Mouse (Mus musculus) liver, embryonic 11.5 days (tissue): ENCODE measurements at regions not wholly inside any gene's neighbourhood (a gene's known extent, or its start where the extent isn't known, plus 50 kb on each side); places are given as distances from the start of the nearest gene placed in this dataset.

Experiments used
- ATAC-seq: fragments of 200-750 bp; cut with Nextera tagmentation; replicated peaks from 2 replicates; pipeline ENCODE4 v1.8.0; 2017; ENCODE audit warnings: moderate number of reproducible peaks, mild to moderate bottlenecking, moderate TSS enrichment, moderate library complexity; ENCODE audit not compliant: low FRiP score
- DNase-seq: peaks from one replicate; pipeline ENCODE4 v3.0.0-alpha.2; 2017; ENCODE audit warnings: low spot score
- H3K27ac ChIP-seq: fragments of 300-500 bp; sonication (generic); 2 replicates; pipeline ENCODE4 v1.5.1; 2014; ENCODE audit warnings: mild to moderate bottlenecking, low read depth, low read length, control low read depth
- H3K27me3 ChIP-seq: fragments of 300-500 bp; sonication (generic); replicated peaks from 2 replicates; pipeline ENCODE4 v1.6.1; 2014; ENCODE audit warnings: low read length, mixed read lengths; ENCODE audit not compliant: control insufficient read depth, insufficient read depth
- H3K36me3 ChIP-seq: fragments of 300-500 bp; sonication (generic); 2 replicates; pipeline ENCODE4 v1.6.1; 2014; ENCODE audit warnings: mild to moderate bottlenecking, low read length, moderate library complexity, mixed read lengths; ENCODE audit not compliant: control insufficient read depth, insufficient read depth
- H3K4me1 ChIP-seq: fragments of 300-500 bp; sonication (generic); replicated peaks from 2 replicates; pipeline ENCODE4 v1.6.1; 2014; ENCODE audit warnings: low read length, mixed read lengths; ENCODE audit not compliant: control insufficient read depth, insufficient read depth
- H3K4me2 ChIP-seq: fragments of 300-500 bp; sonication (generic); 2 replicates; pipeline ENCODE4 v1.6.1; 2014; ENCODE audit warnings: mild to moderate bottlenecking, control low read depth, moderate library complexity
- H3K4me3 ChIP-seq: fragments of 300-500 bp; sonication (generic); 2 replicates; pipeline ENCODE4 v1.5.1; 2014; ENCODE audit warnings: low read depth, low read length, control low read depth
- H3K9ac ChIP-seq: fragments of 300-500 bp; sonication (generic); 2 replicates; pipeline ENCODE4 v1.6.1; 2014; ENCODE audit warnings: low read depth, low read length, control low read depth
- H3K9me3 ChIP-seq: fragments of 300-500 bp; sonication (generic); 2 replicates; pipeline ENCODE4 v1.6.1; 2016; ENCODE audit warnings: low read length, inconsistent platforms, mixed read lengths; ENCODE audit not compliant: control insufficient read depth
- WGBS: fragments of 180-500 bp; shearing (Covaris S2); extraction: QIAGEN DNeasy Blood & Tissue Kit; methylation state at CpG from one replicate; pipeline ENCODE4 v1.1.7; 2014; 5-methylcytosine and 5-hydroxymethylcytosine counted together

DNA sequence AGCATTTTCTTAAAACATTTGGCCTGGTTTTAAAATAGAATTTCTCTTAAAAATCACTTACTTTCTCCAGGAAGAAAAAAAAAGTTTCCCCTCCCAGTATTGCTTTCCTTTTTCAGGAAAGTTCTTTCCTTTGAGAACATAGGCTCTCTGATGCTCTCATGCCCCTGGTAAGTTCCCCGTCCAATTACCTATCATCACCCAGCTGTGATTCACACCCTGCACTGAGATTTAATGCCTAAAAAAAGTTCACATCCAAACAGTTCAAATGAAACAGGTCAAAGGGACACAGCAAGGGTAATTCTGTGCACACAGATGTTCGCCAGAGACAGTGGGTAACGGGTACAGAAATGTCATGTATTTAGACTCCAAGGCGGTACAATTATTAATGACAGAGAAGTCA lies 191.8 kb upstream of the Tll1 start:
- DNase-seq (no peak), ATAC-seq (no peak)
- no peak overlapping the region for H3K4me2 ChIP-seq
- H3K9ac ChIP-seq: no peak overlapping the region
- H3K4me3 ChIP-seq: no peak overlapping the region
- H3K36me3 ChIP-seq: no peaks in the 10 kb centered on the region
- 72% methylated on average over 4 of the region's 4 CpGs for WGBS
- no peak overlapping the region for H3K27ac ChIP-seq
- H3K27me3 ChIP-seq: no peaks in the 10 kb centered on the region
- no peaks in the 10 kb centered on the region for H3K9me3 ChIP-seq
- no peaks in the 10 kb centered on the region for H3K4me1 ChIP-seq

DNA sequence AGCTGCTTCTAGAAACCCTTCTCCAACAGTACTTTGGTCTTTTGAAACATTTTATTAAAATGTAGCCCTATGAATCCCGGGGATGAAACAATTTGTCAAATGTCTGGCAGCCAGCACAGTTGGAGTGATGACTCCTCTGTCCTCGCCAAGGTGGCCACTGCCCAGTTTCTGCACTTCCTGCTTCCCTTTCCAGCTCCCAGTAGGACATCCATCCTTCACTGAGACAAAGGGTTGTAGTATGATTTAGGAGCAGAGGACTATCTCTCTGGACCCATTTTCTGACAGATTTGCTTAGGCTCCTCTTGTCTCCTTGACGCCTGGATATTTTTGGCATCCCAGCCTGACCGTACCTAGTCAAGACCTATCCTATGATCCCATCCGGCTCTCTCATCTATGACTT lies 189.7 kb upstream of the Tll1 start:
- WGBS: 74% methylated on average over 5 of the region's 5 CpGs
- H3K9me3 ChIP-seq: no peaks in the 10 kb centered on the region
- no peak for ATAC-seq
- no peak overlapping the region for H3K27ac ChIP-seq
- H3K4me2 ChIP-seq: no peak overlapping the region
- H3K4me3 ChIP-seq: no peak overlapping the region
- no peak overlapping the region for H3K9ac ChIP-seq
- H3K36me3 ChIP-seq: no peaks in the 10 kb centered on the region
- H3K27me3 ChIP-seq: no peaks in the 10 kb centered on the region
- H3K4me1 ChIP-seq: no peaks in the 10 kb centered on the region
- no peak for DNase-seq

DNA sequence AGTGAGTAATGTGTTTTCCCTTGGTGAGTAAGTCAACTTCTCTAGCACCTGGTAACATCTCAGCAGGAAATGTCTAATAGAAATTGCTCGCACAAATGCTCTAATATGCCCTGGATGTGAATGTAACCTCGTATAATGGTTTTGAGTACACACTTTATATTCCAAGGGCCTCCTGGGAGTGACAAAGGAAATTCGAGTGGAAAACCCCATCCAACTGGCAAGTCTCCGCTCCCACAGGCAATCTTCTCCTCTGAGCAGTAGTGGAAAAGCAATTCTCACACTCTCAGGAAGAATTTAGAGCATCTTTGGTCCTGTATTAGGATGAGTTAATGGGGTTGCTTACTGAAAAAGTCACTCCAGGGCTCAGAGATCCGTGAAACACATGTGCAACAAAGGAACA lies 183.4 kb upstream of the Tll1 start:
- Histone ChIP-seq H3K9ac (no peak overlapping the region), H3K4me3 (no peak overlapping the region), H3K27ac (no peak overlapping the region), H3K27me3 (no peaks in the 10 kb centered on the region), H3K9me3 (no peaks in the 10 kb centered on the region), H3K4me2 (no peak overlapping the region), H3K4me1 (no peaks in the 10 kb centered on the region), H3K36me3 (no peaks in the 10 kb centered on the region)
- no peak for ATAC-seq
- no peak for DNase-seq
- 68% methylated on average over 5 of the region's 5 CpGs for WGBS

DNA sequence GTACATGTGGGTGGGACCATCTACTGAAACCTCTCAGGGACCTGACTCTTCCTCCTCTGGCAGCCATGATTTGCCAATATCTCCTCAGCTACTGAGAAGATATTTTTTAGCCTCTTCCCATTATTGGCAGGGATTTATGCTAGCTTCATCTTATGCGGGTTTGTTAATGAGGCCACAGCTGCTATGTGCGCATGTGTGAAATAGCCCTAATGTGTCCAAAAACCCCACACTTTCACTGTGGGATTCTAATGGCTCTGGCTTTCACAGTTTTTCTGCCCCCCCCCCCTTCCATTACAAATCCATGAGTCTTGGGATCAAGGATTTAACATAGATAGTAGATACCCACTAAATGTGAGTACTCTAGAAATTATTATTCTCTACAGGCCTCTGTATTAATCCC lies 182.2 kb upstream of the Tll1 start:
- no peak overlapping the region for H3K9ac ChIP-seq
- H3K4me2 ChIP-seq: no peak overlapping the region
- H3K9me3 ChIP-seq: no peaks in the 10 kb centered on the region
- no peak overlapping the region for H3K4me3 ChIP-seq
- ATAC-seq (no peak), DNase-seq (no peak)
- H3K27me3 ChIP-seq: no peaks in the 10 kb centered on the region
- WGBS: 92% methylated on average over 2 of the region's 2 CpGs
- H3K36me3 ChIP-seq: no peaks in the 10 kb centered on the region
- H3K4me1 ChIP-seq: no peaks in the 10 kb centered on the region
- H3K27ac ChIP-seq: no peak overlapping the region

DNA sequence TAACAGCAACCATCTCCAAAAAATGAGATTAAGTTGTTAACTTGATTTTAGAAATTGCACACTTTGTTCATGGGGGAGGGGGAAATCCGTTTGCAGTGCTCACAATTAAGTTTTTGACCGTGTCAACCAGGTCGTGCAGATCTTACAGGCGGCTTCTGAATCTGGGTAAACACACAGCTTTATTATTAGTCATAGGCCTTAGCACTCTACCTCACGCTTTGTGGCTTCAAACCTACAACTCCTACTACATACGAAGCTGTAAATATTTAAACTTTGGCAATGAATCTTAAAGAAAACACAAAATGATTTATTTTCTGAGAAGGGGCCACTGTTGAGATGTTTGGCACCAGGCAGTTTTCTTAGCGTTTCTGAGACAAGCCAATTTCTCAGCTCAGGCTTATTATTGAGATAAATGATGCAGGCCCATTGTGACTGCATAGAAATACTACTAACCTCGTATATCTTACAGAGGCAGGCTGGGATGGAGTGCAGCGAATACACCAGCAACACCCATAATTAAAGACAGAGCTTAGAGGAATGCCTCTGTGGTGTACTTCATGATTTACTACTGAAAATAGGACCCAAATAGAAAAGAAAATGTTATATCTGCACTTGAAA lies 173.8 kb upstream of the Tll1 start:
- Histone ChIP-seq H3K9me3 (no peaks in the 10 kb centered on the region), H3K27me3 (no peaks in the 10 kb centered on the region), H3K4me2 (no peak overlapping the region), H3K4me1 (no peaks in the 10 kb centered on the region), H3K27ac (no peak overlapping the region), H3K4me3 (no peak overlapping the region), H3K9ac (no peak overlapping the region), H3K36me3 (no peaks in the 10 kb centered on the region)
- ATAC-seq (no peak), DNase-seq (no peak)
- WGBS: 76% methylated on average over 9 of the region's 9 CpGs

DNA sequence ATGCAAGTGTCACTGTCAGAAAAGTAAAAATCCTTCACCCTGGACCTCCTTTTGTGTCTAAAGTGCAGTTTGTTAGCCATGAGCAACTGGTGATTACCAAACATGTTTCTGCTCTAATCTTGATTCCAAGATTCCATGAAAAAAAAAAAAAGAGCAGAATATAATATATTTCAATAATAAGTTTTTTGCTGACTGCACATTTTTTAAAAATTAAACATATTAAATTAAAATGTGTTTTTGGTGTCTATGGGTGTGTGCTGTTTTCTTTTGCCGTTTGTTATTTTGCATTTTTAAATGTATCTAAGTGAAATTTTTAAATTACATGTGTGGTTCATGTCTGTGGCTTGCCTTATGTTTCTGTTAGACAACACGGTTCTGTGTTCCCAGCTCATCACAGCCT lies 171.8 kb upstream of the Tll1 start:
- Histone ChIP-seq H3K4me3 (no peak overlapping the region), H3K4me2 (no peak overlapping the region), H3K27me3 (no peaks in the 10 kb centered on the region), H3K36me3 (no peaks in the 10 kb centered on the region), H3K27ac (no peak overlapping the region), H3K9me3 (no peaks in the 10 kb centered on the region), H3K4me1 (no peaks in the 10 kb centered on the region), H3K9ac (no peak overlapping the region)
- DNase-seq: no peak
- no peak for ATAC-seq
- WGBS: 80% methylated on average over 2 of the region's 2 CpGs

DNA sequence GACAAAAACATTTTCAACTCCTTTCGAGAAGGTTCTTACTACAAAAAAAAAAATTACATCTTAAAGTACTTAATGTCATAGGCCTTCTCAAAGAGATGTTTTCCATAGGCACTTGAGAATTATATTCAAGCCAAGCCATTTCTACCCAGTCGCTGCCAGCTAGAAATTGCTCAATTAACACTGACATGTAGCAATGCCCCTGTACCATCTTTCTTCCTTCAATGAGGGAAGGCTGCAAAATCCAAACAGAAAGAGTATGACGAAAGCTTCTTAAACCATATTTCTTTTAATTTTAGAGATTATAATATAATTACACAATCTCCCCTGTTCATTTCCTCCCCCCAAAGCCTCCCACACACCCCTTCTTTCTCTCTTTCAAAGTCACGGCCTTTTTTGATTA lies 169.4 kb upstream of the Tll1 start:
- no peak overlapping the region for H3K4me3 ChIP-seq
- H3K9ac ChIP-seq: no peak overlapping the region
- no peak for DNase-seq
- H3K4me2 ChIP-seq: no peak overlapping the region
- H3K27me3 ChIP-seq: no peaks in the 10 kb centered on the region
- no peaks in the 10 kb centered on the region for H3K4me1 ChIP-seq
- 83% methylated on average over 4 of the region's 4 CpGs for WGBS
- H3K9me3 ChIP-seq: no peaks in the 10 kb centered on the region
- ATAC-seq: no peak
- no peak overlapping the region for H3K27ac ChIP-seq
- H3K36me3 ChIP-seq: no peaks in the 10 kb centered on the region

DNA sequence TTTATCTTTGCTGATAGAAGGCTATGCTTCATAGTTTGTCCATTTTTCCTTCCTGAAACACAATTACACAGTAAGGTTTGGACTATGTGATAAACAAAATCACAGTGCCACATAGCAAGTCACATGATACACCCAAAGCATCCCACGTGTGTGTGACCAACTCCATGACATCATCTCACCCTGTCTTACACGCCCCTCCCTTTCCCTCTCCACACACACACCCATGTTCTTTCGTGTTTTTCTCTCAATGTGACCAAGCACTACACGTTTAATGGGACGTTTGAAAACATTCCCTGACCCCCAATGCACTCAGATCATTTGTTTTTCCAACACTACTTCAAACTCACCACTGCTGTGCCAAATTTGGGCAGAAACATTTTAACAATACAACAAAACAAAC lies 168.9 kb upstream of the Tll1 start:
- ATAC-seq (no peak), DNase-seq (no peak)
- Histone ChIP-seq H3K27me3 (no peaks in the 10 kb centered on the region), H3K9me3 (no peaks in the 10 kb centered on the region), H3K9ac (no peak overlapping the region), H3K4me2 (no peak overlapping the region), H3K4me1 (0 out of 2 replicates have a peak, but pooled peaks cover 3% of the 10 kb centered on the region), H3K4me3 (no peak overlapping the region), H3K36me3 (no peaks in the 10 kb centered on the region), H3K27ac (no peak overlapping the region)
- 63% methylated on average over 5 of the region's 5 CpGs for whole genome bisulfite sequencing

DNA sequence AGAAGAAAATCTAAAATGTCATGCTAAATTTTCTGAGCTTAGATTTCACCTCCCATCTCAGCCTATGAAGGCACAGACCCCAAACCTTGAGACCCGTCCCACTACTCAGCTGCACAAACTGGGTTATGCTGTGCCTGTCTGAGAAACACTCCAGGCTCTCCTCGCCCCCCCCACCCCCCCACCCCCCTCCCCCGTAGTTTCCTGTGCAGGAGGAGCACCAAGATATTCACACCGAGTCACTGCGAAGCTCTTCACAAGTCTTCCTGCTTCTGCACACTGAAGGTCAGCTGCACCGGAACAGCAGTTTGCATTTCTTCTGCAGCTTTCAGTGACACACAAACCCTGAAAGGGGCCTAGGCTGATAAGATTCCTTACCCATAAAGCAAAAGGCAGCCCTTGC lies 163.9 kb upstream of the Tll1 start:
- no peak overlapping the region for H3K27ac ChIP-seq
- ATAC-seq (peak; percentile 62; the same call in 1 of the 2 replicates), DNase-seq (no peak)
- H3K4me3 ChIP-seq: no peak overlapping the region
- no peaks in the 10 kb centered on the region for H3K9me3 ChIP-seq
- 0 out of 2 replicates have a peak, but pooled peaks cover 3% of the 10 kb centered on the region for H3K4me1 ChIP-seq
- 7% methylated on average over 6 of the region's 6 CpGs for WGBS
- H3K36me3 ChIP-seq: no peaks in the 10 kb centered on the region
- H3K9ac ChIP-seq: no peak overlapping the region
- 0 out of 2 replicates have a peak overlapping the region, but pooled peaks have one; percentile 6 for H3K4me2 ChIP-seq
- no peaks in the 10 kb centered on the region for H3K27me3 ChIP-seq
